Mouse (Mus musculus): ENCODE measurements at regions not wholly inside any gene's neighbourhood (a gene's known extent, or its start where the extent isn't known, plus 50 kb on each side); places are given as distances from the start of the nearest gene placed in this dataset.

DNA sequence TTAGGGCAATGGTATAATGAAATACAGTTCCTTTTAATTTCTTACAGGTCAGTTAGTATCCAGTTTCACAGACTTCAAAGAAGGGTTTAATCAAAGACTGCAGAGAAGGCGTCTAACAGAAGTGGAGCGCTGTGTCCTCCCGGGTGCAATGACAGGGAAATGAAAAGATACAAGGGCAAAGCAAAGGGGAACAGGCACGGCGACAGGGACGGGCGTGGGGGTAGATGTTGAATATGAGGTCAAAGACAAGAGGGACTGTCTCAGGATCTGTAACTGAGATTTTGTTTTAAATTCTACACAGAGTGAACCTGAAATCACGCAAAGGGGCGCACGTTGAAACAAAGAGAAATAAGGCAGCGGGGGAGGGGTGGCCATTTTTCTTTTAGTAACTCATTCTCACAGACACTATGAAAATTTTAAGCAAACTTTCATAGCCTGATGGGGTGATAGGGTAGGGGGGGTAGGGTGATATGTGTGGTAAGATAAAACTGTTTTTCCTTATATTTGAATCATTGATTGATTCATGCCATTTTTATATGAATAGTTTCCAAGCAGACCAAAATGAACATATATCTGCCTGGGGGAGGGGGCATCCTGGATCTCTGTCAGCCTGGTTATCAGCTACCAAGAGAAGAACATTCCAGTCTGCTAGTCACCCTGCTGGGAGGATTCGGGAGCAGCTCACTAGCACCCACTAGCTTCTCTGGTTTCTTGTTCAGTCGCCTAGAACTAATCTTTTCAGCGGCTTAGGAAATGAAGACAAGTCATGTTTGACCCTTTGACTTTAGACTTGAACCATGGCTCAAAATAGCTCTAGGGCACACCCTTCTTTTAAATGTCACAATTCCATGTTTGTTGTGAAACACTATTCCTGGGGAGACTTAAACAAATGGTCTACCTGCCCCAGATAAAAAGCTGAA lies 139.1 kb upstream of the Map3k7 start:
- no peak for DNase-seq (ENCODE audit: low read depth, low spot score)

DNA sequence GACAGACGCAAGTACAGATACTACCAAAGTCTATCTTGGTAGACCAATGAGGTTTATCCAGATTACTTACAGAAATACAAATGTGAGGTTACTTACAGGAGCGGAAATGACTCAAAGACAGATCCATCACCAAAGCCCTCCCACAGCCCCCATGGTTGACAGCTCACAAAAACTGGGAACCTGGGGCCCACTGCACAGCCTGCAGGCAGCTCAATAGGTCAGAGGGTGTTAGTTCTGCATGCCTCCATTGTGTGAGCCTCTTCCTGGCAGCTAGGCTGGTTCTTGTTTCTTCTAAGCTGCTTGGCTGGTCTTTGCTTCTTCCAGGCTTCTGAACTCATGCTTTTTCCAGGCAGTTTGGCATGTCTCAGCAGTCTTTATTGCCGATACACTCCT lies 138.5 kb upstream of the Map3k7 start:
- DNase-seq (ENCODE audit: low read depth, low spot score): no peak

DNA sequence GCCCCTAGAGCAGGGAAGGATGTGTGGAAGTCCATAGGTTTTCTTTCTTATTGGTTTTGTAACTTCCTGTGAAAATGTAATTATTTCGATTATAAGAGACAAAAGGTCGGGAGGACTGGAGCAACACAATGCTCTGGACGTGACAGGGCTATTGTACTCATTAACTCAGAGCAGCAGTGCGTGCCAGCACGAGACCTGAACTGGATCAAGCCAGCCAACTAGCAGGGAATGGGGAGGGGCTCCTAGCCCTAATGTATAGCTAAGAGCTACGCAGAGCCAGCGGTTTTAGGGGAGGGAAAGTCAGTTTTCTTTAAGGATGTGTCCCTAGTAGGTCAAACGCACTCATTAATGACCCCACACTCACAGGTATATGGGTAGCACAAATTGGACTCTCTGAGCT lies 137.2 kb upstream of the Map3k7 start:
- DNase-seq (ENCODE audit: low read depth, low spot score): no peak

DNA sequence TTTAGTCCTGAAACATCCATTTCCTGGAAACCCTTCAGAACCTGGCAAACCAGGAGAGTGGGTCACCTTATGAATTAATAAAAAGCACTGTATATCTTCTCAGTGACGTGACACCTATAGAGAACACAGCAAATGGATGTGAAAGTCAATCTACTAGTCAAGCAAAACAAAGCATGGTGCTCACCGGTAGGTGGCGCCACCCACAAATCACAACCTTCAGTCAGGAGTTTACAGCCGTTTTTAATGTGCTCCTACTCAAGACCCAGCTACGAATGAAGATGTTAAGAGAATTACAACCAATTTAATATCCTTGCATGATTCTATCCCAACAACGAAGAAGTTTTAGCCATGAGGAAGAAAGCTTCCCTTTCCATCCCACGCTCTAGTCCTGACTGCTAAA lies 136.6 kb upstream of the Map3k7 start:
- DNase-seq (ENCODE audit: low read depth, low spot score): no peak

DNA sequence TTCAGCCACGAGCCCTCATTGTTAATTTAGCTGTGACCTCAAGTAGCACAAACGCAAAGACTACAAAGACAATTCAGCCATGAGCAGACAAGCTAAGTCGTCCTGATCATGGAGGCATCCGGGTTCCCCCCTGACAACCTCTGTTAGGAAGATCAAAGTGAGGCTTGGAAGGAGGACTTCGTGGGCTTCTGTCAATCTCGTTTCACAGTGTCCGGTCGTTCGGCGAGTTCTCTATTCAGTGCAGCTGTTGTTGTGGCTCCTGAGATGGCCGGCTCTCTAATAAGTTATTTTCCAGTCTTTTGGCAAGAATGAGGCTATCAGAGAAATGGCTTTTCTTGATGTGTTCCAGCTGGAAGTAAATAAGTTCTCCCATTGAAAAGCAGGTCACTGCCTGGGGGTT lies 133.7 kb upstream of the Map3k7 start:
- DNase-seq (ENCODE audit: low read depth, low spot score): no peak

DNA sequence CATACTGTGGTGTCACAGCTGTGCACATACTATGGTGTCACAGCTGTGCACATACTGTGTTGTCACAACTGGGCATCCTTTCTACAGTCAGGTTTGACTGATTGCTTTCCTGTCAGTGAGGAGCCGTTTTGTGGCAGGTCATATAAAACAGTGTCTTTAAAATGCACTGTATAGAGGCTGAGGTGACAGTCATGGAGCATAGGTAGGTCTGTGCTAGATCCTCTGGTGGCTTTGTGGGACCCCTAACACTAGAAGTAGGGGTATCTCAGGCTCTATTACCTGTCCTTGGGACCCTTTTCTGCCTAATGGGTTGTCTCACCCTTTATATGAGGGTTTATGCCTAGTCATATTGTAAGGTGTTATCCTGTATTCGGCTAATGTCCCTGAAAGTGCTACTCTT lies 132.4 kb upstream of the Map3k7 start:
- DNase-seq (ENCODE audit: low read depth, low spot score): no peak

DNA sequence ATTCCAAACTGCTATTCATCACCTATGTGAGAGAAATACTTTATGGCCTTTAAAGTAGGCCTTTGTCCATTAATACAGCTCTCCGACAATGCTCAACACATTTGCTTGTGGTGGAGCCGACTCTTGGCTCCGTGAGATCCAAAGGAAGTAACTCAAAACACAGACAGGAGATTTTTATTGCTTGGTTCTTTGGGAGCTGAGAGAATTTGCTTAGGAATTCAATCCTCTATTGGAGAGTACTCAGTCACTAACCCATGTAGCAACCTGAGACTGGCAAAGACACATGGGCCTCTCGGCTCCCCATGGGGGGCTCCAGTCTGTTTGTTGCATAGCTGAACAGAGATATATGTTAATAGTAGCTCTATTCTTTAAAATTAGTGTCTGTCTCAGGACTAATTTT lies 130.1 kb upstream of the Map3k7 start:
- DNase-seq (ENCODE audit: low read depth, low spot score): no peak

DNA sequence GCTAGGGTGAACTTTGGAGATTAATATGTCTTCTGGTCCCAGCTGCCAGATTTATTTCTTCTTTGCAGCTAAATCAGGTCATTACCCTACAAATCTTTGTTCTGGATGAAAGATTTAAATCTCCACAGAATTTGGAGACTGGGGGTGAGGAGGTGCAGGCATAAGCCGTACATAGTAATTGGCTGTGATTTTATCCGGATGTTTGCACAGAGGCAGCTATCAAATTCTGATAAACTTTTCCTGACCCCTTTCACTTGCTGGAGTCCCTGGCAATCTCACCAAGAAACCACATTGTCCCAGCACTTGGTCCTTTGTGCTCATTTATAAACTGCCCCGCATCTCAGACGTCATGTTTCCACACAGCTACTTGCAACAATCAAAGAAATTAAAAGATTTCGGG lies 128.8 kb upstream of the Map3k7 start:
- DNase-seq (ENCODE audit: low read depth, low spot score): no peak

DNA sequence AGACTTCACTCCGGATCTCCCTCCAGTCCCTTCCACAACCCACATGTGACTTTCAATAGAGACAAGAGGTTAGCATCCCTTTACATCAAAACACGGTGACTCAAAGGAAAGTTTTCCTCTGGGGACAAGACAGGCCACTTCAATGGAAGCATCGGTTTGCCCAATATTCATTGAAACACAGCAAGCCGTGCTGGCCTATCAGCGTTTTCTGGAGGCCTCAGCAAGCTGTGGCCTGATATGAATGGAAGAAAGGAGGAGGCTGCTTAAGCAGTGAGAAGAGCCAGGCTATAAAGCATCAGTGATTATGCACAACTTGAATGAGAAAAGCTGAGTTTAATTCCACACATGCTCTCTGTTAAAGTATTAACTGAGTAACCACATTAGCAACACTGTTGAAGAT lies 125.3 kb upstream of the Map3k7 start:
- no peak for DNase-seq (ENCODE audit: low read depth, low spot score)

DNA sequence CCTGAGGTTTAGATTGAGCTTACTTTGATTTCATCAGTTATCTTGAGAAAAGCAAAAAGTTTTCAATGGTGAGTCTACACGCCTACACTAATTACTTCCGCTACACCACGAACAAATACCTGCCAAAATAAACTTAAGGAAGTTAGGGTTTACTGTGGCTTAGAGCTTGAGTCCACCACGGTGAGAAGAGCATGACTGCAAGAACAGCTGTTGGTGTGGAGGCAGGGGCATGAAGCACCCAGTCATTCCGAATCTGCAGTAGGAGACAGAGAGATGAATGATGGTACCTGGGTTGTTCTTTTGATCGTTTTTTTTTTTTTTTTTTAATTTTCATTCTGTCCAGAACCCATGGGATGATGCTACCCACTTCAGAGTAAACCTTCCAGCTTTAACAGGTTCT lies 114.1 kb upstream of the Map3k7 start:
- no peak for DNase-seq (ENCODE audit: low read depth, low spot score)

DNA sequence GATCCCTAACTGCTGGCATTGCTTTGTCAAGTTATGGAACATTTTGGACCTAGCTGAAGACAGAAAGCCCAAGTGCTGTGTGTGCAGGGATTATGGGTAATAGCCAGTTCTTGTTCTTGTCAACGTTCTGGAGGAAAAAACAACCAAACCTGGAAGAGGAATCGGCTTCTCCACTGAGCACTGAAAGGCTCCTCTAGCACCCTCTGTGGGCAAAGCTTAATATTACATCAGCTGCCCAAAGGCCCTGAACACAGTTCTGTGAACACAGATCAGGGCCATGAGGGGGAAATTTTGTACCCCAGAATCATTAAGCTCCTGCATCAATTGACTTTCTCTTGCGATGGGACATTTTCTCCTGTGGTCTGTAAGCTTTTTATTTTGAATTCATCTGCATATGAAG lies 112.9 kb upstream of the Map3k7 start:
- DNase-seq (ENCODE audit: low read depth, low spot score): no peak

DNA sequence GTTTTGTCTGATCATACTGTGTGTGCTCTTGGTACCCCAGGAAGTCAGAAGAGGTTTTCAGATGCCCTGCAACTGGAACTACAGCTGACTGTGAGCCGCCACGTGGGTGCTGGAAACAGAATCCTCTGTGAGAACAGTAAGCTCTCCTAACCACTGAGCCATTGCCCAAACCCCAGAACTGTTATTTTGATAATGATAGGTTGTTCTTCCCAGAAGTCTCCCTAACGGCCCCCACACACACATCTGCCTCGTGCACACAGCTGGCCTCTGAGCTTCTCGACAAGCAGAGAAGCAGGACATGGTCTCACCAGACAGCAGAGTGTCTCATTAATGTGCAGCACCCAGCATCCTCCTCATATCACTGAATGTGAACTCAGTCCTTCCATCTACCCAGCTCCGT lies 110.0 kb upstream of the Map3k7 start:
- no peak for DNase-seq (ENCODE audit: low read depth, low spot score)

DNA sequence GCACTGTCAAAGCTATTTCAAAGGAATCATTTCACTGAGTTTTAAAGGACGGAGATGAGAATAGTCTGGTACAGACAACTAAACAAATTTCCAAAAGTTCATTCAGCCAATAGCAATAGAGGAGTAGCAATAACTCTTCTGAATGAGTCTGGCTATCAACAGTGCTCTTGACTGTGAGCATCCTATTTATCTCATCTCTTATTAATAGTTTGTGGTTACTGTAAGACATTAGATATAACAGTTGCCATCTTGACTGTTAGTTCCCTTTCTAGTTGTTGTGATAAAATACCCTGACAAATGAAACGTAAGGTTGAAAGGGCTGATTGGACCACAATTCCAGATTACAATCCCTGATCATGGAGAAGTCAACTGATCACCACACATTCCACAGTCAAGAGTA lies 103.5 kb upstream of the Map3k7 start:
- no peak for DNase-seq (ENCODE audit: low read depth, low spot score)

DNA sequence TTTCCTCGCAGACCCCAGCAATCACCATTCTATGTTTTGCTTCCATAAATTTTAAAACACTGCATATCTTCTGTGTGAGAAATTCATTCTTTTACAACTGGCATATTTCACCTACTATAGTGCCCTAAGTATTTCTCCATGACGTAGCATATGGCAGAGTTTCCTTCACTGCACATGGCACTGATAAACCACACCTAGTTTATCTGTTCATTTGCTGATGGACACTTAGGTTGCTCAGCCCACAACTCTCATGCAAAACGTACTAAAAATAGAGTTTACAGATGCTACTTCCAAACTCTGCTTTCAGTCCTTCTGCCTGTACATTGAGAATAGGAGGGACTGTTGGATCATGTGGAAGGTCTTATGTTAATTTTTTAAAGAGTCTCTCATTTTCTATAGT lies 102.7 kb upstream of the Map3k7 start:
- no peak for DNase-seq (ENCODE audit: low read depth, low spot score)

DNA sequence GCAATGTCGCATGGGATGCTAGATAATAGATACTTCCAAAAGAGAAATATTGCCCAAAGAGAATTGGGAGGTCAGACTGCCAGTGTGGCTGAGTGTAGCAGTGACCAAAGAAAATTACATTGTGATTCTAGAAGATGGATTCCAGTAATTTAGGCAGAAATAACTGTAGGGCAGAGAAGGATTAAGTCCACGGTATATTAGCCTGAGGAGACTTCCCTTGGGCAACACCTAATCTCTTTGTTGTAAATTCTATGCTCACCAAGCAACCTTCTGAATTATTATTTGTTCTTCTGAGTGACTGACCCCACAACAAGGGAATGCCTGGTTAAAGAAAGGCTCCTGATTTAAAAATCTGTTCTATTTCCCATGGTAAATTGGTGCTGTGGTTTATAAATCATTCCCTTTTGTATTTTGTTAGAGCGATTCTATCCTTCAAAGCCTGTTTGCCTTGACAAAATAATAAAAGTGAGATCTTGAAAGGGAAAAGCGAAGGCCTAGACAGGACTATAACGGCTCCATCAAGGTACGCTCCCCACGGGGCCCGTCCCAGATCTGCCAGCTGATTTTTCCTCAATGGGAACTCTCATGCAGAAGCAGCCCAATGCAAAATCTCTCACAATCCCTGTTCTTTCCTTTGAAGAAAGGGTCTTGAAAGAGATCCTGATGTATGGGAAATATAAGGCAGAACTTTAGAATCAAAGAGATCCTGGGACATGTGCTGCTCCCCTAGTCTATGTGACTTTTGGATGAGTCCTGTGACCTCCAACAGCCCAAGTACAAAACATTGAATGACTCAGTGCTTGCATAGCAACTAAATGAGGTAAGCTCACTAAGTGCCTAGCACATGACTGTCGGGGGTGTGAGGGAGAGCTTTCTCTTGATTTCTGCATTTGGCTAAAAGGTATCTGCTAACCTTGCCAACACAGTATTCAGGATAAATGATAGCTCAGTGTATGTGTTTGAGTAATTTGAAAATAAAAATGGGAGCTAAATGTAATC lies 90.6 kb upstream of the Map3k7 start:
- no peak for DNase-seq (ENCODE audit: low read depth, low spot score)

DNA sequence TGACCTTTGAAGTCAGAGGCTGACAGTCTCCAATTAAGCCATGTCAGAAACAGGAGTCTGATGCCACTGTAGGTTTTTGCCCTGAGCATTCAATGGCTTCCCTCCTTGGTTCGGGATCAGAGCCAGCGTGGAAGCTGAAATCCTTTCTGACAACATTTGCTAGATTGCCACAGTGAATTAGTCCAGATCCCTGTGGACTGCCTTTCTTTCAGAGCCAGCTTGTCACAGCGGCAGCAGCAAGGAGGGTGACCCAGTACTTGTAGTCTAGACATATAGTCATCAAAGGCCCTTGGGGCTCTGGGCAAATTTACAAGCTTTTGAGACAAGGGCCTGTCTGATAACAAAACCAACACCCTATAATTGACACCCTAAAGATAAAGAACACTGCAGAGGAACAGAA lies 86.5 kb upstream of the Map3k7 start:
- DNase-seq (ENCODE audit: low read depth, low spot score): no peak

DNA sequence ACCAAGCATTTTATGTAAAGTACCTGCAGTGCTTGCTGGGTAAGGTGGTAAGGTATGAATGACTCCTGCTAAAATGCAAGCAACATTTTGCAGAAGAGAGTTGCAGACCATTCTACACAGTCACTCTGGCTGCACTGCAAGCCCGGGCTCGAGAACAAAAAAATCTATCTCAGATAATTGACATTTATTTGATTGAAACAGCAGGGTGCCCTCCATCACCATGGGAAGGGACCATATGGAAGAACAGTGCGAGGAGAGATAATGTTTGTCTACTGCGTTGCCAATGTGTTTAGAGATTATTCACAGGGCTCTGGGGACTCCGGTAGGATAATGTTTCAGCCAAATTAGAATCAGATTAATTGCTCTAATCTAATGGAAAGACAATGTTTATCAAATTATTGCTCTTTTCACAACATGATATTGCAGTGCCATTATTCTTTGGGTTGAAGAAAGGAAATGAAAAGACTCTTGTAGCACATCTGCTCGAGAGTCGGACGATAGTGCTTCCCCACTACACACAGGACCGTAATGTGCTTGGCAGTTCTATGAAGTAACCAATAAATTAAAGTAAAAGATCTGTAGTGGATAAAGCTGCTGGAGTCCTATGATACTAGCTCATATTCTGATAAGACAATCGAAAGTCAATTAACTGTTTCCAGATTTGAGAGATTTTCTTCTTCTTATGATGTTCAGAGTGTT lies 85.3 kb upstream of the Map3k7 start:
- no peak for DNase-seq (ENCODE audit: low read depth, low spot score)

DNA sequence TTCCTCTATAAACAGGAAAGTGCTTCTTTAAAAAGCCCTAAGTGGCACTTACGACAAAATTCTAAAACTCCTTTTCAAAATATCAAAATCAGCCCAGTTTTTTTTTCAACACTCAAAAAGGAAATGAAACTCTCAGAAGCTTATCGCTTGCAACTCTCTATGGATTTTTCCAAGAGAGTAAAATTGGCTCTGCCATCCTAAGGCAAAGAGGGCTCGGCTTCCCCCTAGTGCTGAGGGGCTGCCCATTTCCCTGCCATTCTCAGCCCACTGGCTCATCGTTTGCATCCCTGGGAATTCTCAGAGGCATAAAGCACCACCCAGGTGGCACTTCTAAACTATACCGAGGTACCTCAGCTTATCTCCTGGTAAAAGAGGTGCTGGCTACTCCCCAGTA lies 84.7 kb upstream of the Map3k7 start:
- no peak for DNase-seq (ENCODE audit: low read depth, low spot score)

DNA sequence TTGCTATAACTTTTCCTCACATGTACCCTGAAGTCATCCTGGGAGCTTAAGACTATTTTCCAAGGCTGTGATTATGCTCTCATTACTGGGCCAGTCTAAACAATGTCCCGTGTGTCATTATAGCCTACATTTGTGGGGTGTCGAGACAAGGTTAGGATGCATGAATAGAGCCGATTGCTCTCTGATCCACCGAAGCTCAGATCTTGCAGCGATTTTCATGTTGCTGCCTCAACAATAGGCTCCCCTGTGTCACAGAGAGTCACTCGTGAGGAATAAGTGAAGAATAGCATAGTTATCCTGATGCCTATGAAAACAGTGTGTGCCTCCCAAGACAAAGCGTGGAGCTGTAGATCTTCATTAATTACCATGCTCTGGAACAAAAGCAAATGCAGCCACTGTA lies 83.7 kb upstream of the Map3k7 start:
- no peak for DNase-seq (ENCODE audit: low read depth, low spot score)

DNA sequence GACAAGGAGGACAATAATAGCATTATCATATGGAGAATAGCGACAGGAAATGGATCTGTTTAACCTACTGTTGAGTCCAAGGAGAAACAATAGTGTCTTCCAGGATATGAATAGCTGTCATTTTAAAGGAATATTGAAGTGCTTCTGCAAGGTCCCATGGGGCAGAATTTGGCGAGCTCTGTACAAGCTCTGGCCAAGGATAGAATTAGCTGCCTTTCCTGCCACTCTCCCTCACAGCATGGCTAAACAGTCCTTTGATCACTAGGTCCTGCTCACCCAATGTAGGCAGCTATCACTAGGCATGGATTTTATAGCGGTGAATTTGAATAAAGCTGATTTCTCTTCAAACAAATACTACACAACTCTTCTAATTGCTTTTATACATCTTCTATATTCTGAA lies 74.2 kb upstream of the Map3k7 start:
- DNase-seq (ENCODE audit: low read depth, low spot score): no peak

DNA sequence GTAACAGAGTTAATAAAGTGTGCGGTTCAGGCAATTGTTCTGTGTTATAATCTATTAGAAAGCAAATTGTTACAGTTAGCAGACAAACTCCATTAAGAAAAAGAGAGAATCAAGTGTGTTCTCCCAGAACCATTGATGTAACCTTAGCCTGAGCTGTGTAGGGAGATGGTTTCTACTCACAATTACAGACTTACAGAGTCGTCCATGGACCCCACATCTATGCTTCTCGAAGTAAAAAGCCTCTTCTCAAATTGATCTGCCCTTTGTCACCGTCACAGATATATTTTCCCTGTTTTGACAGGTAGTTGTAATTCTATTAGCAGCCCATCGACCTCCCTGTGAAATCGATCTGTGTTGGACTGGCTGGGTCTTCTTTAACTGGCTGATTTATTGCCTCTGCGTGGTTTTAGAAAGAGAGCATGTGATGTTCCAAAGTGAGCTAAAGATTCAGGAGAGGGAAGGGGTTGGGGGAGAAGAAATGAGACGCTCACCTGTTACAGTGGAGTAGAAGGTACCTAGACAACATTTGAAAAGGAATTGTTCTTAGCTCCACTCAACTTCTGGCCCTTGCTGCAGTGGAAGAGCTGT lies 54.7 kb upstream of the Map3k7 start:
- DNase-seq (ENCODE audit: low read depth, low spot score): no peak

Measured in telencephalon, adult 2 months (tissue).